Mouse (Mus musculus) liver, postnatal 0 days (tissue): ENCODE measurements at regions not wholly inside any gene's neighbourhood (a gene's known extent, or its start where the extent isn't known, plus 50 kb on each side); places are given as distances from the start of the nearest gene placed in this dataset.

Experiments
- CTCF ChIP-seq: sonication (generic); IDR thresholded peaks from 2 replicates; pipeline ENCODE4 v1.5.1; 2016; ENCODE audit warnings: antibody characterized with exemption, low read depth
- EP300 ChIP-seq: IDR thresholded peaks from 2 replicates; pipeline ENCODE4 v1.6.1; 2016; ENCODE audit warnings: antibody characterized with exemption, low read depth, mild to moderate bottlenecking

- no peak for TF ChIP-seq CTCF
- TF ChIP-seq EP300: no peak
Measured at GRCm38 (mm10) chr7:71139068-71139467, 212.2 kb downstream of the Gm10295 start.
